Mouse (Mus musculus): ENCODE measurements around the gene Usp13.

DNA sequence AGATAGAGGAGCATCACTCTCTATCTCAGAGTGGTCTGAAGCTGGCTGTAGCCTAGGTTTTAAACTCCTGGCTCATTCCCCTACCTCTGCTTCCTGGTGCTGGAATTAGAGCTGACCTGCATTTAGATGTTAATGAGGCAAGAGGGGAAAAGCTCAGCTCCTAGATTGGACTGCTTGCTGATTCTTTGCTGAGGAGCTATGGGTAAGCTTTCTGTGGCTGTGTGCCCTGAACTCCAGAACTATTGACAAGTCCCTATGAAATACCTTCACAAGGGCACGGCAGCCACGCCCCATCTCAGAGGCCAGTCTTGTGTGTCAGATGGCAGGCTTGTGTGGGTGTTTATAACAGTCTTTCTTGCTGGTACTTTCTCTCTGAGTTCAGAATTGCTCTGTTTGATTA lies 16.5 kb downstream of the Usp13 start:
- TF ChIP-seq CTCF (IDR thresholded peaks at IDR 0.05; ENCODE audit: low read depth) (no peak), EP300 (optimal IDR thresholded peaks at IDR 0.05) (no peak)

Data from stomach, postnatal 0 days (tissue).